Mouse (Mus musculus) testis, adult 2 months (tissue): ENCODE measurements at regions not wholly inside any gene's neighbourhood (a gene's known extent, or its start where the extent isn't known, plus 50 kb on each side); places are given as distances from the start of the nearest gene placed in this dataset.

Source experiments
- H3K27ac ChIP-seq: fragments of 200-500 bp; 2 replicates; pipeline ENCODE4 v1.5.1; 2012; ENCODE audit warnings: low read depth, low read length; ENCODE audit not compliant: control insufficient read depth, insufficient read depth
- H3K27me3 ChIP-seq: fragments of 200-500 bp; 2 replicates; pipeline ENCODE4 v1.6.1; 2012; ENCODE audit warnings: mild to moderate bottlenecking, low read length, moderate library complexity; ENCODE audit not compliant: control insufficient read depth, insufficient read depth
- H3K36me3 ChIP-seq: fragments of 200-500 bp; 2 replicates; pipeline ENCODE4 v1.6.1; 2012; ENCODE audit warnings: mild to moderate bottlenecking, low read length; ENCODE audit not compliant: control insufficient read depth, insufficient read depth
- H3K4me1 ChIP-seq: fragments of 200-500 bp; 2 replicates; pipeline ENCODE4 v1.6.1; 2012; ENCODE audit warnings: low read length; ENCODE audit not compliant: control insufficient read depth, insufficient read depth
- H3K4me3 ChIP-seq: fragments of 200-500 bp; 2 replicates; pipeline ENCODE4 v1.5.1; 2012; ENCODE audit warnings: low read depth, mild to moderate bottlenecking, low read length, moderate library complexity, mixed read lengths; ENCODE audit not compliant: control insufficient read depth
- CTCF ChIP-seq: fragments of 200-500 bp; IDR thresholded peaks from 2 replicates; pipeline ENCODE4 v1.5.1; 2012; ENCODE audit warnings: low read depth, mild to moderate bottlenecking, inconsistent platforms, low read length, moderate library complexity; ENCODE audit not compliant: control insufficient read depth, insufficient read depth, insufficient replicate concordance
- POLR2A ChIP-seq: fragments of 200-500 bp; IDR thresholded peaks from 2 replicates; pipeline ENCODE4 v1.6.1; 2012; ENCODE audit warnings: low read depth, mild to moderate bottlenecking, inconsistent platforms, low read length, moderate library complexity; ENCODE audit not compliant: control insufficient read depth

DNA sequence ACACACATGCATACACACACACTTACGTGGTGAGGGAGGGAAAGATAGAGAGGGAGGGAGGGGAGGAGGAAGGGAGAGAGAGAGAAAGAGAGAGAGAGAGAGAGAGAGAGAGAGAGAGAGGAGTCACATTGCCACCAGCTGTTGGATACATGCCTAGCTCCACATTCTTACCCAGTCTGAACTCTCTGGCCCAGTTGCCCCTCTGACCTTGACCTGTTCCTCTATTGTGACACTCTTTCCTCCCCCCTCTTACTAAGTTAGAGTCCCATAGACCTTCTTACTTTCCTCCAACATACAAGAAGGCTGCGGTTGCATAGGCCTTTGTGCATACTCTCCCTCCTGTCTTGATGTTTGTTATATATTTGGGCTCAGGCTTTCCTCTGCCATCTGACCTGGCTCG lies 211.7 kb upstream of the Kazn start:
- TF ChIP-seq CTCF, result no peak
- TF ChIP-seq POLR2A, result no peak
- no peak overlapping the region for H3K27ac ChIP-seq
- H3K36me3 ChIP-seq, result no peaks in the 10 kb centered on the region
- no peaks in the 10 kb centered on the region for H3K4me1 ChIP-seq
- no peaks in the 10 kb centered on the region for H3K27me3 ChIP-seq
- no peak overlapping the region for H3K4me3 ChIP-seq

DNA sequence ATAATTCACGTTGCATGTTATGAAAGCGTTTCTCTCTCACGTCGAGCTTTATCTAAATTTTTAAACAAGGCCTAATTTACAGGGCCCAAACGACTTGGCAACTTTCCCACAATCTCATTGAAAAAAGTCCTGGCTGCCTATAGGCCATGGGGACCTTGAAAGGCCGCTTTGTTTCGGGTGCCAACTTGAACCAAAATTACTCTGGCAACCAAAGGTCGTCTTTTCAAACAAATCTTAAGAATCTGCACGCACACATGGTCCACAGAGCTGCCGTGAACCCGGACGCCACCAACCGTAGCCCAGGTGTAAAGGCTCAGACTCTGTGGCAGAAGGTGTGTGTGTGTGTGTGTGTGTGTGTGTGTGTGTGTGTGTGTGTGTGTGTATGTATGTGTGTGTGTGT lies 210.5 kb upstream of the Kazn start:
- no peak overlapping the region for H3K27ac ChIP-seq
- TF ChIP-seq CTCF (no peak), POLR2A (no peak)
- H3K4me1 ChIP-seq, result no peaks in the 10 kb centered on the region
- no peaks in the 10 kb centered on the region for H3K36me3 ChIP-seq
- no peaks in the 10 kb centered on the region for H3K27me3 ChIP-seq
- no peak overlapping the region for H3K4me3 ChIP-seq

DNA sequence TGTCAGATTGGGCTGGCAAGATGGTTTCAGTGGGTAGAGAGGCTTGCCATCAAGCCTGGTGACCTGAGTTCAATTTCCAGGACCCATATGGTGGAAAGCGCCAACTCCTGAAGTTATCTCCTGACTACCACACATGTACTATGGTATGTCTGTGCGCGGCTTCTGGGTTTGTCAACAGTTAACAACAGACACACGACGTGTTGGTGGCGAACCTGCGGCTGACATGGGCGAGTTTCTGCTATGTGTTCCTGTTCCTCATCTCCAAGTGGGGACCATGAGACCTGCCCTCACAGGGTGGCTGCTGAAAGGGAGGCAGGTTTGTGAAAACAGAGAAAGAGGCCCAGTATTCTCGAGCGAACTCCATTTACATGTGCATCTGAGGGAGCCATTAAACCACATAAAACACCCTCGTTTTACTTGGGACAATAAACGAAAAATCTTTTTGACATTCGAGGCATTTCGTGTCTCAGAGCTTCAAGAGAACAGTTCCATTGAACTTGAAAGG lies 210.0 kb upstream of the Kazn start:
- no peaks in the 10 kb centered on the region for H3K36me3 ChIP-seq
- H3K27me3 ChIP-seq, result no peaks in the 10 kb centered on the region
- H3K27ac ChIP-seq, result no peak overlapping the region
- TF ChIP-seq CTCF (no peak), POLR2A (no peak)
- no peak overlapping the region for H3K4me3 ChIP-seq
- H3K4me1 ChIP-seq, result no peaks in the 10 kb centered on the region

DNA sequence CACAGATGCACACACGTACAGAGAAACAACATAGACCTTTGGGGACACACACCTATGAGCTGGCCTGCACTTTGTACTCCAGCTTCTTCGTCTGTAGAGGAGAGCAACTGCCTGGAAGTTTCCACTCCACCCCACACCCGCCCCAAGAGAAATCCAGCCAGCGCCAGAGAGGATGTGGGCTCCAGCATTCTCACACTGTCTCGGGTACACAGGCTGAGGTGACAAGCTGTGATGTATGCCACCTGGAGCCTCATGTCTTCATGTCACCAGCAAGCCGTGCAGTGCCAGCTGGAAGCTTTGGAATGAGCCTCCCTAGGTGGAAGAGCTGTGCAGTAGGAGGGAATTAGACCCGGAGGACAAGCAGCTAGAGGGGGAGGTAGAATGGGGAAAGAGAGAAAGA lies 208.3 kb upstream of the Kazn start:
- TF ChIP-seq CTCF, result no peak
- TF ChIP-seq POLR2A, result no peak
- Histone ChIP-seq H3K27ac (no peak overlapping the region), H3K36me3 (no peaks in the 10 kb centered on the region), H3K4me1 (no peaks in the 10 kb centered on the region), H3K4me3 (no peak overlapping the region), H3K27me3 (no peaks in the 10 kb centered on the region)

DNA sequence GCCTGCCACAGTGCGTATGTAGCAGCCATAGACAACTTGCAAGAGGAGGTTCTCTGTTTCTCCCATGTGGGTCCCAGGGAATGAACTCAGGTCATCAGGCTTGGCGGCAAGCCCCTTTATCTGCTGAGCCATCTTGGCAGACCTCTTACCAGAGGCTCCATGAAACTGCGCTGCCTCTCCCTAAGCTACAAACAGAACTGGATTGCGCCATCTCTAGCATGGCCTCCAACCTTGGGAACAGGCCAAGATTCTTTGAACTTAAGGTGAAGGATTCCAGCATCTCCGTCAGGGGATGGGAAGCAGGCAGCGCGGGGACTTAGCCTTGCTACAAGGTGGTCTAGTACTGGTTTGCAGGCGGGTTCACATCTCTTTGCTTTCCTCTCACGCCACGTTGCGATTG lies 201.8 kb upstream of the Kazn start:
- H3K4me3 ChIP-seq, result no peak overlapping the region
- no peaks in the 10 kb centered on the region for H3K4me1 ChIP-seq
- TF ChIP-seq CTCF, result no peak
- TF ChIP-seq POLR2A, result no peak
- H3K36me3 ChIP-seq, result no peaks in the 10 kb centered on the region
- no peaks in the 10 kb centered on the region for H3K27me3 ChIP-seq
- H3K27ac ChIP-seq, result no peak overlapping the region

DNA sequence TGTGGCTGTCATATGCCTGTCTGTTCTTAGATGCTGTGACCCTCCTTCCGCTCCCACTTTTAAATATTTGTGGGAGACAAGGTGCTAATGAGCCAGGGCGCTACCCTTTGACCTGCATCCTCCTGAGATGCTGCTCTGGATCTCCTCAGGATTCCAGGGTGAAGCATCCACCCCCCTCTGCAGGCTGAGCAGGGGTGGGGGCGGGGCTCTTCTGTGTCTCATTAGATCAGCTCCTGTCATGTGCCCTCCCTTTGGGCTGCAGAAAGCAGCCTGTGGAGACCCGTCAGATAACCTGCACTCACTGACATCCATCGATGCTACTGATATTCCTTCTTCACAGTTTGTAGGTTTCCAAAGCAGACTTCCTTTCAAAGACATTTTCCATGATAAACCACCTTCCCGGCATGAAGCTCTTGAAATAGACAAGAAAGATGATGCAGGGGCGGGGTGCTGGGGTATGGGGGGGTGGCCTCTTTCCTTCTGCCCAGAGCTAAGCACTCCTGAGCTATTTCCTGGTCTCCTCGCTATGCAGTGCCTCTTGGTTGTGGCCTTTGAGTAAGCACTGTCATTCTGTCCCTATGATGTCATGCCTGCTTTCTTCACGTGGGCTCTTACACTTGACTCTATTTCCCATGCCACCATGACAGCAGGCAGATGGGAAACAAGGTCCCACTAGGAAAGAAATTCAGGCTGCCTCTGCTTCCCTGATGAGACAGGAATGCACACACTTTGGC lies 200.4 kb upstream of the Kazn start:
- TF ChIP-seq CTCF (no peak), POLR2A (no peak)
- no peaks in the 10 kb centered on the region for H3K27me3 ChIP-seq
- no peaks in the 10 kb centered on the region for H3K4me1 ChIP-seq
- no peaks in the 10 kb centered on the region for H3K36me3 ChIP-seq
- H3K27ac ChIP-seq, result no peak overlapping the region
- no peak overlapping the region for H3K4me3 ChIP-seq

DNA sequence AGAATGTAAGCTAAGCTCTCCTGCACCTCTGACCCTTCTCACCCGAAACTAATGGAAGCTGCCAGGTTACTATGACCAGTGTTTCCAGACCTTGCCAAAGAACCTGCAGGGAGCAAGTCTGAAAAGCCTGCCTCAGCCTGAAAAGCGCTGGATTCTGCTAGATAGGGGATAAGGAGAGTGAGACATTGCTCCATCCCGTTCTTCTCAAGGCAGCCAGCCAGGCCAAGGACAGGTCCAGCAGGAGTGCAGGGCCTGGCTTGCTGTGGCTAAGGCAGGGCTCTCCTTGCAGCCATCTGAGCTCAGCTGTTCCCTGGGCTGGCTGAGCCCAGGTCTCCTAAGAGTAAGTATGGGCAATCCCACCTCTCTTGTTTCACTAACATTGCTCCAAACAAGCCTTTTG lies 185.4 kb upstream of the Kazn start:
- H3K4me3 ChIP-seq, result no peak overlapping the region
- no peak overlapping the region for H3K27ac ChIP-seq
- no peak for TF ChIP-seq CTCF
- no peak for TF ChIP-seq POLR2A
- H3K4me1 ChIP-seq, result no peaks in the 10 kb centered on the region
- no peaks in the 10 kb centered on the region for H3K27me3 ChIP-seq
- no peaks in the 10 kb centered on the region for H3K36me3 ChIP-seq

DNA sequence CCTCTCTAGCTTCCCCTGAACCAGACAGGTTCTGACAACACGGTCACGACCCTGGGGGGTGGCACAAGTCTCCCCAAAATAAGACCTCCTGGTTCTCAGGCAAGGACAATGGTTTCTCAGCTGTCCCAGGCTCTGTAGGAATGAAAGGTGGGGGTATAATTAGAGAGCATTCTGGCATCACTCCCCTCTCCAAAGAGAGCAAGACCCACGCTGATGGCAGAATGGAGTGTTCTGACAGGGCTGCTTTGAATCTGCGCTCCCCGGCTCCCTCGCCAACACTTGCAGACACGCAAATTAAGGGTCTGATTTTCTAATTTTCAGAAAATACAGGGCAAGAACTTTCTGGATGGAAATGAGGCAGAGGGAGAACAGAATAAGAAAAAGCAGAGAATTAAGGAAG lies 181.2 kb upstream of the Kazn start:
- TF ChIP-seq CTCF, result no peak
- no peak for TF ChIP-seq POLR2A
- Histone ChIP-seq H3K36me3 (no peaks in the 10 kb centered on the region), H3K4me3 (no peak overlapping the region), H3K4me1 (no peaks in the 10 kb centered on the region), H3K27ac (no peak overlapping the region), H3K27me3 (no peaks in the 10 kb centered on the region)

DNA sequence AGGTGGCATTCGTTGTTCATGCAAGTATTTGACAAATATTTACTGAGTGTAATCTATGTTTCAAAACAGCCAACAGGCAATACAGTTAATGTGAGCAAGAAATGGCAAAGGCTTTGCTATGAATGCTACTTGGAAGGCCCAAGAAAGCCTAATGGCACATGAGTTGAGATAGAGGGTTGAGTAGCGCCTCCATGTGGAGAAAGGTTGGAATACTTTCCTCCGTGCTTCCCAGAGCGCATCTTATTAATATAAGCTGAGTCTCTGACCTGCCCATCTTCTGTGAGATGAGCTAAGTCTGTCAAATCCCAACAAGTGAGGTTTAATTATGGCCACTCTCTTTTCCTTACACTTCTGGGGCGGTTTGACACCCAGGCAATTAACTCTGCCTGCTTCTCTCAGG lies 175.7 kb upstream of the Kazn start:
- H3K27ac ChIP-seq, result no peak overlapping the region
- H3K4me1 ChIP-seq, result no peaks in the 10 kb centered on the region; the same call in 1 of the 2 replicates
- H3K27me3 ChIP-seq, result no peaks in the 10 kb centered on the region
- H3K4me3 ChIP-seq, result no peak overlapping the region
- no peak for TF ChIP-seq CTCF
- no peak for TF ChIP-seq POLR2A
- no peaks in the 10 kb centered on the region for H3K36me3 ChIP-seq
